Mouse (Mus musculus) neural tube, embryonic 13.5 days (tissue): ENCODE measurements at regions not wholly inside any gene's neighbourhood (a gene's known extent, or its start where the extent isn't known, plus 50 kb on each side); places are given as distances from the start of the nearest gene placed in this dataset.

Source experiments
- ATAC-seq: fragments of 200-750 bp; cut with Nextera tagmentation; 2 replicates; pipeline ENCODE4 v1.8.0; 2017; ENCODE audit warnings: low read depth, mild to moderate bottlenecking, moderate TSS enrichment, moderate library complexity
- H3K27ac ChIP-seq: fragments of 300-500 bp; sonication (generic); replicated peaks from 2 replicates; pipeline ENCODE4 v1.5.1; 2015; ENCODE audit warnings: moderate library complexity, mild to moderate bottlenecking, inconsistent platforms
- H3K27me3 ChIP-seq: fragments of 300-500 bp; sonication (generic); 2 replicates; pipeline ENCODE4 v1.6.1; 2015; ENCODE audit warnings: mild to moderate bottlenecking, inconsistent platforms
- H3K36me3 ChIP-seq: fragments of 300-500 bp; sonication (generic); 2 replicates; pipeline ENCODE4 v1.6.1; 2015; ENCODE audit warnings: mild to moderate bottlenecking, inconsistent platforms
- H3K4me1 ChIP-seq: fragments of 300-500 bp; sonication (generic); replicated peaks from 2 replicates; pipeline ENCODE4 v1.6.1; 2015; ENCODE audit warnings: inconsistent platforms
- H3K4me2 ChIP-seq: fragments of 300-500 bp; sonication (generic); 2 replicates; pipeline ENCODE4 v1.6.1; 2015; ENCODE audit warnings: inconsistent platforms, mild to moderate bottlenecking, moderate library complexity
- H3K4me3 ChIP-seq: fragments of 300-500 bp; sonication (generic); 2 replicates; pipeline ENCODE4 v1.5.1; 2015; ENCODE audit warnings: mild to moderate bottlenecking, inconsistent platforms
- H3K9ac ChIP-seq: fragments of 300-500 bp; sonication (generic); 2 replicates; pipeline ENCODE4 v1.6.1; 2015; ENCODE audit warnings: moderate library complexity, mild to moderate bottlenecking, inconsistent platforms
- H3K9me3 ChIP-seq: fragments of 300-500 bp; sonication (generic); 2 replicates; pipeline ENCODE4 v1.6.1; 2016; ENCODE audit warnings: inconsistent platforms
- WGBS: fragments of 180-500 bp; shearing (Covaris S2); methylation state at CpG from one replicate; pipeline ENCODE4 v1.1.7; 2015; 5-methylcytosine and 5-hydroxymethylcytosine counted together

DNA sequence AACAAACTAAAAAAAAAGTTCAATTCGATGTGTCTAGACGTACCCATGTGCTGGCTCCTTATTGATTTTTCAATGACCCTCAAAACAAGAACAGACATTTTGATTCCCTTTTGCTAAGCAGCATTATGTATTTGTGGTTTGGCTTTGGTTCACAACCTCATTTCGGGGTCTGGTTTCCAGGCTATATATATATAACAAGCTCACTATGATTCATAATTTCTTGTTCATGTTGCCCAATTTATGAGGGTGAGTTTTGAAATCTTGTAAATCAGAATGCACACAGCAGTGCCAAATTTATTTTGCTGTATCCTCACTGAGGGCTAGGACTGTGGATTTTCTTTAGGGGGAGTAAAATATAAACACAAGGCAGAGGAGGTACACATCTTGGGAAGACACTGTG lies 177.0 kb downstream of the Calcrl start:
- no peak for ATAC-seq
- WGBS, result 95% methylated on average over 3 of the region's 3 CpGs
- no peak overlapping the region for H3K9ac ChIP-seq

DNA sequence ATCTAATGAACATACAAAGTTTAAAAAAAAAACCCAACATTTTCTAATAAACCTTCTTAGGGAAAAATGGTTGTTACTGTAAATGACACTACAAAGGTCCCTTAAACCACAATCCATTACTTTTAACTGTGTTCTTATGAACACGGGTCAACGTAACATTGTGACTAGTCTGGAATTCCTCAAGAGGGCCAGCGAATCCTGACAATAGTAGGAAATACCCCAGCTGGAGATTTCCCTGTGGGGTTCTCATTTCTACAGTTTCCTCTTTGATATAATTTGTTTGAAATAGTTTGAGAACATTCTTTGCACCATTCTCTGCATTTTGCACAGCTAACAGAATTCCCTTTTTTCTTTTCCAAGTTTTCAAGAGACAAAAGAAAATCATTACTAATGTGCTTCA lies 175.3 kb downstream of the Calcrl start:
- 74% methylated on average over 3 of the region's 3 CpGs for WGBS
- H3K4me3 ChIP-seq, result no peak overlapping the region
- no peaks in the 10 kb centered on the region for H3K4me1 ChIP-seq
- H3K27ac ChIP-seq, result no peak overlapping the region
- no peaks in the 10 kb centered on the region for H3K27me3 ChIP-seq
- no peak overlapping the region for H3K9ac ChIP-seq
- H3K9me3 ChIP-seq, result no peaks in the 10 kb centered on the region
- no peaks in the 10 kb centered on the region for H3K36me3 ChIP-seq
- no peak for ATAC-seq
- H3K4me2 ChIP-seq, result no peak overlapping the region

More for the DNA sequence above, 177.0 kb downstream of the Calcrl start:
- no peaks in the 10 kb centered on the region for H3K9me3 ChIP-seq
- no peaks in the 10 kb centered on the region for H3K36me3 ChIP-seq
- H3K4me2 ChIP-seq, result no peak overlapping the region
- no peak overlapping the region for H3K27ac ChIP-seq
- H3K4me1 ChIP-seq, result no peaks in the 10 kb centered on the region
- no peaks in the 10 kb centered on the region for H3K27me3 ChIP-seq
- H3K4me3 ChIP-seq, result no peak overlapping the region

DNA sequence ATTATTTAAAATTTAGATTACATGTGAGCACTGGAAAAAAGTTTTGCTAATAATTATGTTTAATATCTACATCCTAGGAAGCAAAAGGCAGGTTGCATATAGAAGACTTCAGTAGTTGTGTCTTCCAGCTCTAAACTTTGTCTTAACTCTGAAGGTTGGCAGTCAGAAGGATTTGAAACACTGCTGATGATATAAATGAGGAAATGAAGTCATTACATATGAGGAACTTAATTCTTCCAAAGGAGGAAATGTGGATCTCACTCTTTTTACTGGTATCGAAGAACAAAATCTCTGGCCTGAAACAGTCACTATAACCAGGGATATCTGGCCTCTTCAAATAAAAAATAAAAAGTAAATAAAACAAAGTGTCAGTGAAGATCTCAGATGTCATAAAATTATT lies 173.1 kb downstream of the Calcrl start:
- H3K27me3 ChIP-seq, result no peaks in the 10 kb centered on the region
- no peak overlapping the region for H3K4me3 ChIP-seq
- no peaks in the 10 kb centered on the region for H3K4me1 ChIP-seq
- ATAC-seq, result no peak
- H3K9me3 ChIP-seq, result no peaks in the 10 kb centered on the region
- no peaks in the 10 kb centered on the region for H3K36me3 ChIP-seq
- no peak overlapping the region for H3K4me2 ChIP-seq
- 92% methylated on average over 1 of the region's 1 CpGs for WGBS
- no peak overlapping the region for H3K27ac ChIP-seq
- no peak overlapping the region for H3K9ac ChIP-seq

DNA sequence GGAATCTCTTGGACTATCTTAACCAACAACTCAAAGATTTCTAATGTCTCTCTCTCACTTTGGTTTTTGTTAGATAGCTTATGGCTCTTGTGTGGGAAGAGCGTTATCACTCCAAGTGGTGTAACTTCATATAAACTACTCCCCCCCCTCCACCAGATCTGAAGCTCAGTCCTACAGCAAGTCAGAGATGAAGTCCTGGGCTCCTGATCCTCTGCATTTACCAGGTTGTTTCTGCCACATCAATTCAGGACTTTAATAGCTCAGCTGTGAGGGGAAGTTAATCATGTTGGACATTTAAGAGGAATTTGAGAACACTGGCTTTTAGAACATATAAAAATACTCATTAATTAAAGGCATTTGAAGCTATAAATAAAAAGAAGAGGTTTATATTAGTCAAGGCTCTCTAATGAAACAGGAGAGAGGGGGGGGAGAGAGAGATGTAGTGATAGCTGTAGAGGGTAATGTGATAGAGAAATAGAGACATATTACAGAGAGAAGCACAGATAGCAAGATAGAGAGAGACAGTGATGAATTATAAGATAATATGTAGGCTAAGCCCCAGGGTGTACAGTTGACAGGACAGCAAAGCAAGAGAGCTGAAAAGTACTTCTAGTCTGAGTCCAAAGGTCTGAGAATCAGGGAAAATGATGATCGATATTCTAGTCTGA lies 166.7 kb downstream of the Calcrl start:
- 95% methylated on average over 2 of the region's 2 CpGs for WGBS
- Histone ChIP-seq H3K9ac (no peak overlapping the region), H3K27me3 (no peaks in the 10 kb centered on the region), H3K36me3 (no peaks in the 10 kb centered on the region), H3K4me3 (no peak overlapping the region), H3K4me1 (no peaks in the 10 kb centered on the region), H3K27ac (no peak overlapping the region), H3K9me3 (no peaks in the 10 kb centered on the region), H3K4me2 (no peak overlapping the region)
- ATAC-seq, result no peak

DNA sequence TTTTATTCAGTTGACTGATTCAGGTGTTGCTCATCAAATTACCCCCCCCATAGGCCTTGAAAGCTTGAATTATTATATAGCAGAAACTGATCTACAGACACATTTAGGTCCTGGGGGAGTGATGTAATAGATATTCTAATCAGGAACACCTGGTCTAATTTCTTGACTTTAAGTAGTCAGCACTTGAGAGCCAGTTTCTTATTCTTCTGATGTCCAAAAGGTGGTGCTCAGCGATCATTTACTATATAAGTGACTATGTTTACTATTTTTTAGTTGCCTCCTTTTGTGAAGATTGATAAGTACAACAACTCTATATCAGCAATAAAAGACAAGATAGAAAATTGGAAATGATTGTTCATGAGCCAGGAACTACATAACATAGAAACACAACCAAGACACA lies 166.0 kb downstream of the Calcrl start:
- no peaks in the 10 kb centered on the region for H3K4me1 ChIP-seq
- 90% methylated on average over 1 of the region's 1 CpGs for WGBS
- H3K27me3 ChIP-seq, result no peaks in the 10 kb centered on the region
- no peaks in the 10 kb centered on the region for H3K36me3 ChIP-seq
- ATAC-seq, result no peak
- no peak overlapping the region for H3K9ac ChIP-seq
- H3K4me2 ChIP-seq, result no peak overlapping the region
- no peak overlapping the region for H3K27ac ChIP-seq
- H3K4me3 ChIP-seq, result no peak overlapping the region
- no peaks in the 10 kb centered on the region for H3K9me3 ChIP-seq

DNA sequence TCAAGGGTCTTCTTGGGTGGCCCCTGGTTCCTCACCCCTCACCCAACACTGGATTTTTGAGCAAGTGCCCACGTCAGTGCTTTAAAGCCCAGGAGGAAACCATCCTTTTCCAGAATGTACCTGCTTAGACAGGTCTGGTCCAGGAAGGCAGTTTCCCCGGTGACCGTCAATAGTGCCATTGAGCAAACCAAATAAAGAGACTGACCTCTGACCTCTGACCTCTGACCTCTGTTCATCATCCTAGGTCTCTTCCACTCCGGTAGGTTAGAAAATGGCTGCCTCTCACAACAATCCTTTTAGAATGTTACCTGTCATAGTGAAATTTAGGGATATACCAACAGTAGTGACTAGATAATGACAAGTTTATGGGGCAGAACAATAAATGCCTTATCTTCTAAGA lies 164.5 kb downstream of the Calcrl start:
- Histone ChIP-seq H3K4me2 (no peak overlapping the region), H3K27me3 (no peaks in the 10 kb centered on the region), H3K4me1 (no peaks in the 10 kb centered on the region), H3K9me3 (no peaks in the 10 kb centered on the region), H3K36me3 (no peaks in the 10 kb centered on the region), H3K27ac (no peak overlapping the region), H3K9ac (no peak overlapping the region), H3K4me3 (no peak overlapping the region)
- ATAC-seq, result no peak
- 41% methylated on average over 4 of the region's 4 CpGs for WGBS

DNA sequence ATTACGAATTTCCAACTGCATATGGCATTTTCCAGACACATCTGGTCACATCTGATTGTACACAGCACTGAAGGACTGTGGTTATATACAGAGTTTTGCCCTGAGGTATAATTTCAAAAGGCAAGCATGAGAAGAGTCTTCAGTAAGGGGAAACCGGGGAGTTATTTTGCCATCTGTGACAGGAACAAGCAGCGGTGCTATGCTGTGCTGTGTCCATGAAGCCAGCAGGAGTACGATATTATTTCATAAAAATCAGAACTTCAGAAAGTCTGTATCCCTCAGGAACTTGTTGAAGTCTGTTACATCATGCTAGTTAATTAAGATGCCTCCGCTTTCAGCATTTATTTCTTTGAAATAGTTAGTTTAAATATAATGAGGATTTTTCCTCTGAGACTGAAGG lies 163.7 kb downstream of the Calcrl start:
- WGBS, result 77% methylated on average over 5 of the region's 5 CpGs
- H3K27ac ChIP-seq, result no peak overlapping the region
- no peaks in the 10 kb centered on the region for H3K27me3 ChIP-seq
- no peak for ATAC-seq
- no peak overlapping the region for H3K9ac ChIP-seq
- H3K36me3 ChIP-seq, result no peaks in the 10 kb centered on the region
- H3K4me1 ChIP-seq, result peaks cover 4% of the 10 kb centered on the region; the same call in 1 of the 2 replicates
- no peak overlapping the region for H3K4me3 ChIP-seq
- no peaks in the 10 kb centered on the region for H3K9me3 ChIP-seq
- H3K4me2 ChIP-seq, result no peak overlapping the region

DNA sequence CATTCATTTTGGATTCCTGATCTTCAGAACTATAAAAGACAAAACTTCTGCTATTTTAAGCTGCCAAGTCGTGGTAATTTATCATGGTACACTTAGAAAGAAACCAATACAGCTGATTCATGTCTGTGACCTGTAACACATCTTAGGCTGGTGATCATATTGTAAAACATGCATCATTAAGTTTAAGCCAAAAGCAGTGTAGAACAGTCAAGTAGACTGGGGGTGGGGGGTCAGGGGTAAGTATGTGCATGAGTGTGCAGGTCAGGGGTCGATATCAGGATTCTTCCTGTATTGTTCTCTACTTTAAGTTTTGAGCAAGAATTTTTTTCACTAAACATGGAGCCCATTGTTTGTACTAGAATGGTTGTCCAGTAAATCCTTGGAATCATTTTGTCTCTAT lies 160.7 kb downstream of the Calcrl start:
- ATAC-seq, result no peak
- Histone ChIP-seq H3K4me3 (no peak overlapping the region), H3K4me2 (no peak overlapping the region), H3K27me3 (no peaks in the 10 kb centered on the region), H3K4me1 (peaks cover 4% of the 10 kb centered on the region; the same call in 1 of the 2 replicates), H3K36me3 (no peaks in the 10 kb centered on the region), H3K9me3 (no peaks in the 10 kb centered on the region), H3K9ac (no peak overlapping the region), H3K27ac (no peak overlapping the region)
- 40% methylated on average over 2 of the region's 2 CpGs for WGBS

DNA sequence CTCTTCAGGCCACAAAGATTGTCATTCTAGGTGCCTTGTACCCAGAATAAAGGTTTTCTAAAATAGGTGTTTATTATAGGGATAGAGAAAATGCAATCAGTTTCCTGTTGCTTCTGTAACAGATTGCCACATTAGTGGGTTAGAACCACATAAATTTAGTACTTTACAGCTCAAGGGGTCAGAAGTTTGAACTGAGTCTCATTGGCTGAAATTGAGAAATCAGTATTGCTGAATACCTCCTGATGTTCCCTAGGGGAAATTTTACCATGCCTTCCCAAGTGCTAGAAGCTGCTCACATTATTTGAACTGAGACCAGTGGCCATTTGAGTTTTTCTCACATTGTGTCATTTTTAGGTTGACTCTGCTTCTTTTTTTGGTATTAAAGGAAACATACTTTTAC lies 160.2 kb downstream of the Calcrl start:
- H3K4me2 ChIP-seq, result no peak overlapping the region
- H3K27me3 ChIP-seq, result no peaks in the 10 kb centered on the region
- no peak for ATAC-seq
- H3K9me3 ChIP-seq, result no peaks in the 10 kb centered on the region
- H3K4me3 ChIP-seq, result no peak overlapping the region
- no peak overlapping the region for H3K27ac ChIP-seq
- peaks cover 4% of the 10 kb centered on the region; the same call in 1 of the 2 replicates for H3K4me1 ChIP-seq
- no peaks in the 10 kb centered on the region for H3K36me3 ChIP-seq
- H3K9ac ChIP-seq, result no peak overlapping the region

DNA sequence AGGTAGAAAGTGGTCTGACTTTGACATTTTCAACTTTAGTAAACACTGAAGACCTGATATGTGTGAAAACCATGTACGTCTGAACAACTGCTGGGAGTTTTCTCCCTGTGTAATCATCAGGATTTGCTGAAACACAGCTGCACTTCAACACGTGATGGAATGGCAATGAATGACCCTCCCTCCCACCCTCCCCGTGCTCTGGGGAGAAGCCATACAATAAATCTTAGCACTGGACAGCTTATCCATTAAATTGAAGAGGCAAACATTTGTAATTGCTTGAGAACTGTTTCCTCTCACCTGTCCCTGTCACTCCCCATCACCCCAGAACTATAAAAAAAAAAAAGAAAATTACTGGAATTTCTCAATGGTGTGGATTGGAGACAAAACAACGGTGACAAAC lies 159.1 kb downstream of the Calcrl start:
- Histone ChIP-seq H3K27ac (no peak overlapping the region), H3K9ac (no peak overlapping the region), H3K9me3 (no peaks in the 10 kb centered on the region), H3K4me2 (no peak overlapping the region), H3K4me3 (no peak overlapping the region), H3K27me3 (no peaks in the 10 kb centered on the region), H3K36me3 (no peaks in the 10 kb centered on the region), H3K4me1 (peaks cover 4% of the 10 kb centered on the region; the same call in 1 of the 2 replicates)
- WGBS, result 17% methylated on average over 4 of the region's 4 CpGs
- ATAC-seq, result peak; percentile 40; the same call in 1 of the 2 replicates

DNA sequence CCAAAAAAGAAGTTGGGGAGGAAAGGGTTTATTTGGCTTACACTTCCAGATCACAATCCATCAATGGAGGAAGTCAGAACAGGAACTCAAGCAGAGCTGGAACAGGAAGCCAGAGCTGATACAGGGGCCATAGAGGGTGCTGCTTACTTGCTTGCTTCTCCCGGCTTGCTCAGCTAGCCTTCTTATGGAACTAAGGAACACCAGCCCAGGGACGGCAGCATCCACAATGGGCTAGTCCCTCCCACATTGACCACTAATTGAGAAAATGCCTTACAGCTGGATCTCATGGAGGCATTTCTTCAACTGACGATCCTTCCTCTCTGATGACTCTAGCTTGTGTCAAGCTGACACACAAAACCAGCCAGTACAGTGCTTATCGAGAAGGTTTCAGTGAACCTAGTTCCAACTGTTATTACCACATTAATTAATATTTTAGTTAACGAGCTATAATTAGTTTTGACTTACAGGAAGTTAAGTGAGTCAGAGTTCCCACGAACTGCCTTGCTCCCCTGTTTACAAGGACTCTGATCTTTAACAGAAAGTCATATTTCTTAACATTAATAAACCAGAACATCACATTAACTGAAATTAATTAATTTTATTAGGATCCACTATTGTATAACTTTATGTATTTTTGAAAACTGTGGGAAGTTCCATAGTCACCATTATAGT lies 158.2 kb downstream of the Calcrl start:
- no peak overlapping the region for H3K9ac ChIP-seq
- ATAC-seq, result no peak
- peaks cover 4% of the 10 kb centered on the region; the same call in 1 of the 2 replicates for H3K4me1 ChIP-seq
- H3K27ac ChIP-seq, result no peak overlapping the region
- H3K9me3 ChIP-seq, result no peaks in the 10 kb centered on the region
- WGBS, result 57% methylated on average over 6 of the region's 6 CpGs
- H3K4me3 ChIP-seq, result no peak overlapping the region
- H3K27me3 ChIP-seq, result no peaks in the 10 kb centered on the region
- H3K4me2 ChIP-seq, result no peak overlapping the region
- no peaks in the 10 kb centered on the region for H3K36me3 ChIP-seq

DNA sequence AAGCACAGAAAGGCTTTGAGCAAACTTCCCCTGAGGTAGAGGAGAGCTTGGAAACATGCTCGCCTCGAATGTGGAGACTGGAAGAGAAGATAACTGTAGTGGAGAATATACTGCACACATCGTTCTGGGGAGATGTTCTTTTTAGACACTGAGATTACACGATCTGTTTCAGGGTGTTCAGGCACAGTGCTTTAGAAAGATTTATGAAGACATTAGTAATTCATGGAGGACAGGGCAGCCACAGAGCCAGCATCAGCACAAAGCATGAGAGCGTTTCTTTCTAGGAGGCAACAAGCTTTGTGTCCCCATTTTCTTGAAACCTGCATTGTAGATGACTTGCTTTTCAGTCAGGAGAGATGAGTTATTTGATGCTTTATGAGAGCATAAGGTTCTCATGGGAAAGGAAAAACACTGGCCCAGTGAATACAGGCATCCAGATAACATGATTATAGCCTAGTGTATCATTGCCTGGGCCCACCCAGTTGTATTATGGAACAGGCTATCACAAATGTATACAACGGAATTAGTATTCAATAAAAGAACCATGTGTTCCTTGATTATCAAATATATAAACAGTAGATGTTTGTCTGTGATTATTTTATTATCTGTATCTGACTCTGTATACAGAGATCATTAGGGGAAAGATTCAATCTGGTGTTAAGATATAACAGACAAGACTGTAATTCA lies 151.0 kb downstream of the Calcrl start:
- Histone ChIP-seq H3K4me3 (no peak overlapping the region), H3K4me1 (peaks cover 6% of the 10 kb centered on the region), H3K9me3 (no peaks in the 10 kb centered on the region), H3K4me2 (no peak overlapping the region), H3K27me3 (no peaks in the 10 kb centered on the region), H3K9ac (no peak overlapping the region), H3K36me3 (no peaks in the 10 kb centered on the region), H3K27ac (no peak overlapping the region)
- 35% methylated on average over 6 of the region's 6 CpGs for WGBS
- peak; percentile 56; the same call in 1 of the 2 replicates for ATAC-seq
